Comparison of ENCODE assay signal across 1 mouse cellular context in genomic region chr7:45458748-45459563, GRCm38 (mm10).
TF ChIP-seq lines count a peak whose summit lies in the region.

No protein-coding gene starts in this region.

TF ChIP-seq in CH12.LX, 34 proteins besides CTCF, POLR2A, EP300 and RAD21 (continued from another document):
- no peak for TF ChIP-seq MAX (IDR thresholded peaks at IDR 0.05; ENCODE audit: low read length)
- peak; percentile 35; the same call in 1 of the 2 replicates for TF ChIP-seq MXI1 (IDR thresholded peaks at IDR 0.05; ENCODE audit: low read depth, low read length)
